Mouse (Mus musculus) cerebellum, adult 11-12 months (tissue): ENCODE measurements around the gene Gm20518.

Source experiments
- DNase-seq: peaks from one replicate; pipeline ENCODE4 v3.0.0; 2022

Gene Gm20518

DNA sequence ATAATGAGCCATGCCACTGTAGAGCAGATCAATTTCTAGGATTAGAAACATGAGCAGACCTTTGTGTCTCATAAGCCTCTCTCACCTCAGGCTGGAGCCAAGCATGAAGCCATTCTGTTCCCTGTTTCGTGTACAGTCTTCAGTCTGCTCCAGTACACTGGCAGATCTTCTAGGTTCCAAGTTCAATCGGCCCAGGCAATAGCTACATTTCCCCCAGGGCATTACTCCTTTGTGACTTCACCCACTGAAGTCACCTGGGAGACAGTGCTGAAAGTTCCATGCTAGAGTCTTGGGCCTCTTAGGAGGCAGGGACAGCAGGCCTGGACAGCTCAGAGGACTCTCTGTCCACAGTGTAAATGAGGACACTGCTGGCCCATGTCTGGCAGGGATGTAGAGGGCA, 2.5 kb upstream of the Gm20518 start, which contains the start of gene Tssk1:
Gene Tssk1, plus strand, starts transcription at position 301 of the 400 bp plus-strand sequence.
- DNase-seq = no peak

DNA sequence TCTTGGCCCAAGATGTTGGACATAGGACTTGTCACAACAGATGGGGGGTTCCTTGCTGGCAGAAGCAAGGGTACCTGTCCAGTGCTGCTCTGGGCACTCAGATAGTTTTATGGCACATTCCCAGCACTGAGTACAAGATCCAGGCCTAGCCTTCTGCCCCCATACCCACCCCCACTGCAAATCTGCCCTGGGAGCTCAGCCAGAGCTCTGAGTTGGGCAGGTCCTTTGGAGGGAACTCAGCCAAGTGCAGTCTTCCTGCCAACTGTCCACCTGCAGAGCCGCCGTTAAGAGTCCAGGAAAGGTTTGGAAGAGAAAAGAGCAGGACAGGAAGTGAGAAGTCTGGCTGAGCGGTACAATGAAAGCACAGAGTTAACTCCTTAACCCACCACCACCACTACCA, 1.1 kb upstream of the Gm20518 start:
- peak; percentile 92 for DNase-seq

DNA sequence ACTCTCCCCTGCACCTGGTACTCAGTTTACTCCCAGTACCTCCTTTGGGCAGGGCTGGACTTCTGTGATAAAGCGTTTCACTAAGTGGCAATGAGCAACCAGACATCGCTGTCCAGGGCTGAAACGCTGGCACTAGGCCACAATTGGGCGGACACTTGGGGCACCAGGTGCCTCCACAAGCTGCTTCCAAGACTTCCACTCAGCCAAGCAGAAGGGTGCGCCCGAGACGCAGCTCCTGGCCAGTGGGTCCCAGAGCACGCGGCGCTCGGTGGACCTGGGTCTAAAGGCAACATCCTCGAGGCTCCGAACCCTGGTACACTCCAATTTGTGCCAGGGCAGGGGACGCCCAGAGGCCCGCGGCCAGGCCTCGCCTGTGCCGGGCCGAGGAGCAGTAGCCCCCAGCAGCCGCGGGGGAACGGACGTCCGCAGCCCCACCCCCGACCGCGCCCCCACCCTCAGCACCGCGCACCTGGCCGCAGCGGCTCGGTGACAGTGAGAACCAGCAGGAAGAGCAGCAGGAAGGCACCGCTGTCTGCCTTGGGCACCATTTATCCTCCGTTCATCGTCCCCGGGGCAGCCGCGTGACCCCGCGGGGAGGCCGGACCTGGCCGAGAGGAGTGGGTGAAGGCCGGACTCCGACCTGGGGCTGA, 429 bp downstream of the Gm20518 start:
- DNase-seq = peak; percentile 95

DNA sequence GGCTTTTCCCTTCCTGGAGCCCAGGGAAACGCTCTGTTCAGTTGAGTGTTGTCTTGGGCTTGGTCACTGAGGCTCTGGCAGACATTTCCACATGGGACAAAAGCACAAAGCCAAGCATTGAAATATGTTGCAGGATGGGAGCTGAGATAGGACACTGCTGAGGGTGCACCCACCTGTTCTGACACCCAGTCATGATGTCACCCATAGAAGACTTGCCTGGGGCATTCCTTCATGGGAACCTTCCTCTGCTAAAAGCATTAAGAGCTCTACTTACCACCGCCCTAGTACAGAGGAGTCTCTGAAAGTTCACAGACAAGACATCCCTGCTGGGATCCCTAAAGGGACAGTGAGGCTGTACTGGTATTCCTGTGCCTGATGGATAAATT, 1.1 kb downstream of the Gm20518 start:
- DNase-seq = no peak

GRCm38 (mm10) chr16:17889689-17890341, 1.7 kb downstream of the Gm20518 start:
- DNase-seq = peak; percentile 53

DNA sequence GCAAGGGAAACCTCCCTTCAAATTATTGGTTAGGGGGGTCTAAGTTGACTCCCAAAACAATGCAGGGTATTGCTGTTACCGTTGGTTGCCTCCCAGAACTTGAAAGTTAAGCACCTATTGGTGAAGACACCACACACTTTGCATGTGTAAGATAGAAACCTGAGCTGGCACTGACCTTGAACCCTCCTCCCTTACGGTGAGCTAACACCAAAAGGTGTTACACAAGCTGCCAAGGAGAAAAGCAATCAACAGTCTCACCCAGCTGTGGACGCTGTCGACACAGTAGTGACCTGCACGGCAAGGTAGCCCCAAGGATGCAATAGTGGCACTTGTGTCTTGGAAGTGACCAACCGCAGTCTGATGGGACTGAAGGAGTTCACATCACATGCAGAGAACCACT, 7.4 kb downstream of the Gm20518 start:
- DNase-seq = no peak

GRCm38 (mm10) chr16:17882196-17882595, 9.3 kb downstream of the Gm20518 start:
- no peak for DNase-seq

- no peak for DNase-seq
Measured at GRCm38 (mm10) chr16:17879571-17879970, 11.9 kb downstream of the Gm20518 start.

- DNase-seq = no peak
Measured at GRCm38 (mm10) chr16:17876096-17876495, 15.4 kb downstream of the Gm20518 start.

DNA sequence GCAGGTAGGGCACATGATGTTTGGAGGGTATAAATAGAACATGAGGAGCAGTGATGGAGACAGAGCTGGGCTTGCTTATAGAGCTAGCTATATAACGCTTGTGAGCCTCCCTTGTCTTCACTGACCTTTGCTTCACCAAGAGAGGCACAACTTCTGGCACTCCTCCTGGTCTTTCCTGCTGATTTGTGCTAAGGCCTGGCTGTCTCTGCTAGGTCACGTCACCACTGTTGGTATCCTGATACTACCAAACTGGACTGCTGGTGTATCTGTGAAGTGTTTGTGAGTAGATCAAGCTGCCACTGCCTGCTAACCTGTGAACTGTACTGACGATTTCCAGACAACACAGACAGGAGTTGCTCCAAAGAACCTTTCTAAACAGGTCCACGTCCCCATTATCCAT, 16.3 kb downstream of the Gm20518 start:
- DNase-seq = no peak

GRCm38 (mm10) chr16:17872995-17873394, 18.5 kb downstream of the Gm20518 start:
- DNase-seq = no peak

- DNase-seq = no peak
Measured at GRCm38 (mm10) chr16:17871248-17871647, 20.2 kb downstream of the Gm20518 start.

DNA sequence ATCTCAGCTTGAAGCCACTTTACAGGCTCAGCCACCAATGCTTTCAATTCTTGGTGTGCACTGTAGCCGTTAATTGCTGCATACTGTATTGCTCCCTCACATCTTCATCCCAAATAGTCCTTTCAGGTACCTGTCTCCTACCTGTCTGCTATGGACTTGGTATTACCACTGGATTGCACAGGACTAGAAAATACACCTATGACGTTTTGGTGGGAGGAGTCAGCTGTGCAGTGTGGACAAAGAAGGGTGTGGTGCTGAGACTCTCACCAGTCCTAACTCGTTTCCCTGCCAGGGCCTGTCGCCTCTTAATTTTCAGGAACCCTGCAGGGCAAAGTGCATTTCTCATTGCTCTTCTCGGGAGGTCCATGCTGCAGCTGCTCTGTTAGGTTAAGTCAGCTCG, 25.7 kb downstream of the Gm20518 start:
- DNase-seq = no peak

DNA sequence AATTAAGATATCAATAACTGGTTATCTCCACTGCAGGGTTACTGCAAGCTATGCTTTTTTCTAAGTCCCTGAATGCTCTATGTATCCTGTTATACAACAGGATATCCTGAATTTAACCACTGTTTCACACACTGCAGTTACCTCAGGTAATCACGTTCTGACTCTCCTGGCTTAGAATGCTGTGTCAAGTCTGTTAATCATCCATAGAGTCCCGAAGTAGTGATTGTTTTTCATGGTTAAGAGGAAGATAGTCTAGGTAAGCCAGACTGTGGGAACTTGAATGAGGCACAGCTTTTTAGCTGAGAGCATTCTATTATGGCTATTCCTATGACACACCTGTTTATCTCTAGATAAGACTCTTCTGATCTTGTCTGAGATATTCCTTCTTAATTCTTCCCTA, 26.2 kb downstream of the Gm20518 start:
- DNase-seq = no peak

- DNase-seq = peak; percentile 32
Measured at GRCm38 (mm10) chr16:17858592-17858991, 32.9 kb downstream of the Gm20518 start.

- DNase-seq = no peak
Measured at GRCm38 (mm10) chr16:17857157-17857556, 34.3 kb downstream of the Gm20518 start.

GRCm38 (mm10) chr16:17853263-17853662, 38.2 kb downstream of the Gm20518 start:
- no peak for DNase-seq

DNA sequence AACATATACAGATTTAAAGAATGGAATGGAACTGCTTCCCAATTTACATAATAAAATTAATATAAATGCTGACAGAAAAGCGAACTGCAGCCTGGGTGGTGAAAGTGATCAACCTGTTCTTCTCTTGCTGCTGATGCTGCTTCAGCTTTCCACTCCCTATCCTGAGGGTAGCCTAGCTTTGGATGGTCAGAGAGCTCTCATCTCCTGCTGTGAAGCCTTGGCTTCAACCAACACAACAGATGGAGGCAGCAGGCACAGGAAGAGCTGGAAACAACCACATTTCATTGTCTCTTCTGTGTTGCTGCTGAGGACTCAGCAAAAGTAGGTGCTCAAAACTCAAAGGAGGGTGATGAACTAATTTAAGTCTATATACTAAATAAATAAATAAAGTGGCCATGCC, 39.6 kb downstream of the Gm20518 start:
- peak; percentile 95 for DNase-seq

DNA sequence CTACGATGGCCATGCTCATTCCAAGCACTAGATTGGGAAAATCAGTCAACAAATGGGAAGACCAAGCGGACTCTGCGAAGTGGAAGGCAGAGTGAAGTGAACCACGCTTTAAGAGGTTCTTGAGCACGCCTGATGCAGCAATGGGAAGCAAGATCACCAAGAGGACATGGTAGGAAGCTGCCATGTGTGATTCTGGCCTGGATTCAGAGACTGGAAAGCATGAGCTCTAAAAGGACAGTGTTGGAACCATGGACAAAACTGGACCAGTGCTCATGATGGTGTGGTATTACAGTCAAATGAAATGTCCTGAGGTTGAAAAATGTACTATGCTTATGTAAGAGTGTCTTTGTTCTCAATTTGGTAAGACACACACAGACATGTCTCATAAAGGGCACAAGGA, 40.1 kb downstream of the Gm20518 start:
- peak; percentile 51 for DNase-seq

DNA sequence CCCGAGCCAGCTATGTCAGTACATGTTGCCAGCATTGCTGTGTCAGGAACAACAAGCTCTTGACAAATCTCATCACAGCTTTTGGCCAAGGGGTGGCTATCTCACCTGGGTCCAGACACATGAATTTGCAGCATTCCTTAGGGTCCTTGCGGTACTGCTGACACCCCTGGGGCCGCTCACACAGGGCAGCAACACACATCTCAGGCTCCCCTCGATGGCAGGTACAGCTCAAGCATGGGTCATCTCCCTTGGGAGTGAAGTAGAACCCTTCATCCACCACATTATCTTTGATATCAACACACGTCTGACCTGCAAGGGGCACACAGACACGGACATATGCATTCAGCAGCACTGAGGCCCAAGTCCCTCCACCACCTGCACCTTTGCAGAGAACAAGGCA, 42.0 kb downstream of the Gm20518 start:
- DNase-seq = peak; percentile 51

GRCm38 (mm10) chr16:17848928-17849327, 42.5 kb downstream of the Gm20518 start:
- DNase-seq = peak; percentile 59

DNA sequence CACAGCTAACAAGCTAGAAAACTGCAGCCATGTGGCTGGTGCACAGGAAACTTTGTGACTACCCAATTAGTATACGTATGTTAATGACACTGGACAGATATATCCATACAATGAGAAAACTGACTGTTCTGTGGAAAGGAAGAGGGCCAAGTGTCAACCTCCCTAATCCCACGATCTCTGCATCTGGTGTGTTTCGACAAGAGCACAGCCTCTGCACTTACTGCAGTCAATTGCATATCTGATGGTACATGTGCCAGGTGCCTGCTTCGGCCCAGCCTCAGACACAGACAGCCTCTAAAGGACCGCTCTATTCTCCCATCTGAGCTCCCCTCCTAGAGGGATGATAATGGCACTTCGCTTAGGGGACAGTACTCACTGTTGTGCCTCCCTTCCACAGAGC, 43.0 kb downstream of the Gm20518 start:
- no peak for DNase-seq

DNA sequence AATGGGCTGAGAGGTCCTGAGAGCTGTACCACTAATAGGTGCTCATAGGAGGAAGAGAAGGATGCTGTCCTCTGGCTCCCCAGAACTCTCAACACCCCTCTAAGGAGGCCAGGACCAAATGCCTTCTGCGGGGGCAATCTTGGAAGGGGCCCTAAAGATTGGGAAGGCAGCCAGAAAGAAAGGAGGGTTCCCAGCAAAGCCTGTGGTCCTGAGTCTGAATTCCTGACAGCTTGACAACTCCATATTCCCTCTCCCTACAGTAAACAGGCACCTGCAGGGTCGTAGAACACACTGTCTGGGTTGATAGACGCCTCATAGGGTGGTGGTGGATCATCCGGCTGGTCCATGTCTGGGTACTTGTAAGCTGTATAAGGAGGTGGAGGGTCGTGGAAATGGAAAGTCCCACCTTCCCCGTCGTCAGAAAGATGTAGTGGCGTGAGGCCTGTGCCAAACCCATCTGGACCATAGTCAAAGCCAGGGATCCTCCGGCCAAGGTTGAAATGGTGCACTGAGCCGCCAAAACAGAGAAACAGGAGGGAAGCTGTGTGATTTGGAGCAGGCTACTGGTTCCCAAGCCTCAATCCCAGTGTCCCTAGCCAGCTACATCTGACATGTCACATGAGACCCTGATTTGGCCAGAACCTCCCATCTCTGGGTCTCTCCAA, 47.6 kb downstream of the Gm20518 start:
- DNase-seq = peak; percentile 71

- DNase-seq = peak; percentile 70
Measured at GRCm38 (mm10) chr16:17842437-17842836, 49.0 kb downstream of the Gm20518 start.
